Mouse (Mus musculus) frontal cortex, adult 2 months (tissue): ENCODE measurements at regions not wholly inside any gene's neighbourhood (a gene's known extent, or its start where the extent isn't known, plus 50 kb on each side); places are given as distances from the start of the nearest gene placed in this dataset.

Experiments used
- DNase-seq, 2 experiments: peaks; one replicate each; pipeline ENCODE4 v3.0.0; 2022; ENCODE audit warnings: low spot score in 1 of 2; ENCODE audit errors: extremely low spot score in 1 of 2

GRCm38 (mm10) chr13:78602211-78602860 is 402.8 kb upstream of the Nr2f1 start:
- no peak for DNase-seq

GRCm38 (mm10) chr13:78580863-78581595 is 381.5 kb upstream of the Nr2f1 start:
- no peak for DNase-seq

GRCm38 (mm10) chr13:78577497-78577896 is 377.9 kb upstream of the Nr2f1 start:
- no peak for DNase-seq

GRCm38 (mm10) chr13:78576300-78577296 is 377.0 kb upstream of the Nr2f1 start:
- DNase-seq: peak; percentile 41 to 70

- DNase-seq: peak in 1 of 2 experiments; percentile 43
These were observed 371.5 kb upstream of the Nr2f1 start for GRCm38 (mm10) chr13:78571093-78571492.

- DNase-seq: no peak
These were observed 324.9 kb upstream of the Nr2f1 start for GRCm38 (mm10) chr13:78524446-78524937.

GRCm38 (mm10) chr13:78520771-78521170 is 321.2 kb upstream of the Nr2f1 start:
- DNase-seq: no peak

GRCm38 (mm10) chr13:78520186-78520585 is 320.6 kb upstream of the Nr2f1 start:
- DNase-seq: peak; percentile 15 to 17

GRCm38 (mm10) chr13:78500551-78500950 is 301.0 kb upstream of the Nr2f1 start:
- no peak for DNase-seq

GRCm38 (mm10) chr13:78483760-78484357 is 284.3 kb upstream of the Nr2f1 start:
- no peak for DNase-seq

GRCm38 (mm10) chr13:78482929-78483759 is 283.6 kb upstream of the Nr2f1 start:
- peak in 1 of 2 experiments; percentile 10 for DNase-seq

GRCm38 (mm10) chr13:78451333-78452070 is 251.9 kb upstream of the Nr2f1 start:
- DNase-seq: no peak

- DNase-seq: no peak
These were observed 247.1 kb upstream of the Nr2f1 start for GRCm38 (mm10) chr13:78446726-78447031.

- DNase-seq: no peak
These were observed 246.6 kb upstream of the Nr2f1 start for GRCm38 (mm10) chr13:78445891-78446725.

GRCm38 (mm10) chr13:78444691-78445349 is 245.3 kb upstream of the Nr2f1 start:
- DNase-seq: no peak

GRCm38 (mm10) chr13:78428469-78428868 is 228.9 kb upstream of the Nr2f1 start:
- no peak for DNase-seq

GRCm38 (mm10) chr13:78428084-78428445 is 228.5 kb upstream of the Nr2f1 start:
- DNase-seq: no peak
